Mouse (Mus musculus): ENCODE measurements around the gene B3gnt6.
"Not testable (repeated sequence)": the region's sequence is repeated elsewhere in the genome, so short reads cannot be mapped to it uniquely, and the experiment has no call there.

B3gnt6 gene

GRCm38 (mm10) chr7:98199381-98199780, at the start of gene B3gnt6:
B3gnt6 (minus strand) TSS chr7:98199481.
- DNase-seq (ENCODE audit: inconsistent age in 2 of 2, low spot score in 1 of 2): no peak

GRCm38 (mm10) chr7:98236686-98237359, 37.5 kb upstream of the B3gnt6 start:
- no peak for DNase-seq (ENCODE audit: inconsistent age in 2 of 2, low spot score in 1 of 2)

GRCm38 (mm10) chr7:98223796-98224195, 24.5 kb upstream of the B3gnt6 start:
- DNase-seq (ENCODE audit: inconsistent age in 2 of 2, low spot score in 1 of 2): no peak

GRCm38 (mm10) chr7:98216713-98217112, 17.4 kb upstream of the B3gnt6 start:
- DNase-seq (ENCODE audit: inconsistent age in 2 of 2, low spot score in 1 of 2): no peak

GRCm38 (mm10) chr7:98202946-98203345, 3.7 kb upstream of the B3gnt6 start:
- DNase-seq (ENCODE audit: inconsistent age in 2 of 2, low spot score in 1 of 2): no peak

- DNase-seq (ENCODE audit: inconsistent age in 2 of 2, low spot score in 1 of 2): no peak
Measured at GRCm38 (mm10) chr7:98201493-98202028, 2.3 kb upstream of the B3gnt6 start.

GRCm38 (mm10) chr7:98200396-98200795, 1.1 kb upstream of the B3gnt6 start:
- no peak for DNase-seq (ENCODE audit: inconsistent age in 2 of 2, low spot score in 1 of 2)

GRCm38 (mm10) chr7:98195151-98195801, 4.0 kb downstream of the B3gnt6 start:
- DNase-seq (ENCODE audit: inconsistent age in 2 of 2, low spot score in 1 of 2): peak in 1 of 2 experiments; percentile 22

GRCm38 (mm10) chr7:98194026-98194792, 5.1 kb downstream of the B3gnt6 start:
- peak in 1 of 2 experiments; percentile 28 for DNase-seq (ENCODE audit: inconsistent age in 2 of 2, low spot score in 1 of 2)

- DNase-seq (ENCODE audit: inconsistent age in 2 of 2, low spot score in 1 of 2): peak; percentile 38 to 83
Measured at GRCm38 (mm10) chr7:98193515-98194025, 5.7 kb downstream of the B3gnt6 start.

GRCm38 (mm10) chr7:98191571-98192250, 7.6 kb downstream of the B3gnt6 start:
- no peak for DNase-seq (ENCODE audit: inconsistent age in 2 of 2, low spot score in 1 of 2)

- no peak for DNase-seq (ENCODE audit: inconsistent age in 2 of 2, low spot score in 1 of 2)
Measured at GRCm38 (mm10) chr7:98190578-98190977, 8.7 kb downstream of the B3gnt6 start.

- DNase-seq (ENCODE audit: inconsistent age in 2 of 2, low spot score in 1 of 2): no peak
Measured at GRCm38 (mm10) chr7:98189745-98190144, 9.5 kb downstream of the B3gnt6 start.

GRCm38 (mm10) chr7:98188680-98189079, 10.6 kb downstream of the B3gnt6 start:
- no peak for DNase-seq (ENCODE audit: inconsistent age in 2 of 2, low spot score in 1 of 2)

- no peak for DNase-seq (ENCODE audit: inconsistent age in 2 of 2, low spot score in 1 of 2)
Measured at GRCm38 (mm10) chr7:98188238-98188637, 11.0 kb downstream of the B3gnt6 start.

GRCm38 (mm10) chr7:98187332-98187731, 11.9 kb downstream of the B3gnt6 start:
- DNase-seq (ENCODE audit: inconsistent age in 2 of 2, low spot score in 1 of 2): not testable (repeated sequence)

- DNase-seq (ENCODE audit: inconsistent age in 2 of 2, low spot score in 1 of 2): no peak
Measured at GRCm38 (mm10) chr7:98186637-98187036, 12.6 kb downstream of the B3gnt6 start.

- DNase-seq (ENCODE audit: inconsistent age in 2 of 2, low spot score in 1 of 2): peak; percentile 34 to 42
Measured at GRCm38 (mm10) chr7:98185326-98185725, 14.0 kb downstream of the B3gnt6 start.

GRCm38 (mm10) chr7:98178560-98179231, 20.6 kb downstream of the B3gnt6 start:
- no peak for DNase-seq (ENCODE audit: inconsistent age in 2 of 2, low spot score in 1 of 2)

GRCm38 (mm10) chr7:98177929-98178559, 21.2 kb downstream of the B3gnt6 start, which contains the start of gene Capn5:
Capn5 (minus strand) TSS chr7:98178274.
- DNase-seq (ENCODE audit: inconsistent age in 2 of 2, low spot score in 1 of 2): peak; percentile 78 to 91

Data from adrenal gland, adult (tissue).